In genomic region chr10:105571019-105571418, GRCm38 (mm10) we compare ENCODE assay signal across 11 mouse cellular contexts. TPM values are rescaled to one million over a fixed set of nuclear protein-coding genes. Genes with fewer than 3 reads are reported as not detected.
A peak's percentile ranks its signal among the peaks of the same experiment; 100 is the strongest.
DNase-seq lines count a peak whose midpoint lies in the region; ATAC-seq and TF ChIP-seq lines count a peak whose summit lies in the region.
"Had no signal": no experiment of that assay in that cellular context is flagged by ENCODE, and none has a peak within 500 bp of the region (broad histone marks: within the 10 kb centered on the region; RNA-seq: fewer than 3 reads in every experiment).

No protein-coding gene starts in this region.

- TF ChIP-seq POLR2A in limb, embryonic 14.5 days (IDR thresholded peaks at IDR 0.05; ENCODE audit: borderline replicate concordance, extremely low read depth, insufficient read depth, insufficient read length): no peak

- no peak overlapping the region for H3K27ac ChIP-seq in forebrain, embryonic 13.5 days
- no peak overlapping the region for H3K27ac ChIP-seq in forebrain, embryonic 10.5 days
- H3K27ac ChIP-seq in neural tube, embryonic 12.5 days: no peak overlapping the region
- H3K27ac ChIP-seq in limb, embryonic 14.5 days (replicated peaks; ENCODE audit: low read depth, low read length): no peak overlapping the region
- H3K27ac ChIP-seq in stomach, embryonic 15.5 days: no peak overlapping the region

- peaks cover 28% of the 10 kb centered on the region for H3K27me3 ChIP-seq in forebrain, embryonic 13.5 days
- peaks cover 37% of the 10 kb centered on the region for H3K27me3 ChIP-seq in forebrain, embryonic 10.5 days (ENCODE audit: poor library complexity, severe bottlenecking)
- H3K27me3 ChIP-seq in neural tube, embryonic 12.5 days (replicated peaks): no peaks in the 10 kb centered on the region
- H3K27me3 ChIP-seq in limb, embryonic 14.5 days (ENCODE audit: control insufficient read depth, insufficient read depth, low read length): no peaks in the 10 kb centered on the region
- H3K27me3 ChIP-seq in stomach, embryonic 15.5 days (replicated peaks): no peaks in the 10 kb centered on the region

- H3K4me2 ChIP-seq in forebrain, embryonic 13.5 days: peak overlapping the region; percentile 89
- peak overlapping the region; percentile 92 for H3K4me2 ChIP-seq in neural tube, embryonic 12.5 days (replicated peaks)
- H3K4me2 ChIP-seq in limb, embryonic 14.5 days (replicated peaks; ENCODE audit: low read depth, low read length, severe bottlenecking): peak overlapping the region; percentile 78
- no peak overlapping the region for H3K4me2 ChIP-seq in stomach, embryonic 15.5 days

- H3K9ac ChIP-seq in forebrain, embryonic 13.5 days: no peak overlapping the region
- H3K9ac ChIP-seq in neural tube, embryonic 12.5 days: no peak overlapping the region
- H3K9ac ChIP-seq in limb, embryonic 14.5 days (ENCODE audit: low read depth, low read length, severe bottlenecking): no peak overlapping the region
- H3K9ac ChIP-seq in stomach, embryonic 15.5 days: no peak overlapping the region
- H3K9ac ChIP-seq: liver, postnatal 0 days had no signal

- H3K4me3 ChIP-seq in forebrain, embryonic 13.5 days: no peak overlapping the region
- no peak overlapping the region for H3K4me3 ChIP-seq in forebrain, embryonic 10.5 days
- no peak overlapping the region for H3K4me3 ChIP-seq in neural tube, embryonic 12.5 days
- H3K4me3 ChIP-seq in limb, embryonic 14.5 days (replicated peaks; ENCODE audit: low read length): peak overlapping the region; percentile 52
- 0 out of 2 replicates have a peak overlapping the region, but pooled peaks have one; percentile 2 for H3K4me3 ChIP-seq in stomach, embryonic 15.5 days (replicated peaks)

- H3K36me3 ChIP-seq in forebrain, embryonic 13.5 days (ENCODE audit: poor library complexity, severe bottlenecking): no peaks in the 10 kb centered on the region
- H3K36me3 ChIP-seq in forebrain, embryonic 10.5 days (replicated peaks): no peaks in the 10 kb centered on the region
- H3K36me3 ChIP-seq in neural tube, embryonic 12.5 days: no peaks in the 10 kb centered on the region
- H3K36me3 ChIP-seq in limb, embryonic 14.5 days (ENCODE audit: control insufficient read depth, insufficient read depth, low read length): no peaks in the 10 kb centered on the region
- H3K36me3 ChIP-seq in stomach, embryonic 15.5 days: no peaks in the 10 kb centered on the region

- no peak for DNase-seq in forebrain, embryonic 10.5 days (ENCODE audit: extremely low spot score, low spot score)
- no peak for DNase-seq in neural tube, embryonic 10.5 days (ENCODE audit: extremely low spot score, low spot score)
- no peak for DNase-seq in limb, embryonic 14.5 days (ENCODE audit: low spot score)
- DNase-seq in gastrocnemius, adult 8-10 months (ENCODE audit: low spot score in 2 of 2): no peak
- DNase-seq in thymus, postnatal 10 days (ENCODE audit: low spot score in 2 of 2): no peak
- DNase-seq: kidney, postnatal 14 days; liver, postnatal 0 days; thymus, postnatal 36 days had no signal

- H3K4me1 ChIP-seq in forebrain, embryonic 13.5 days: peaks cover 19% of the 10 kb centered on the region
- H3K4me1 ChIP-seq in forebrain, embryonic 10.5 days: peaks cover 29% of the 10 kb centered on the region
- H3K4me1 ChIP-seq in neural tube, embryonic 12.5 days: peaks cover 13% of the 10 kb centered on the region; the same call in 1 of the 2 replicates
- H3K4me1 ChIP-seq in limb, embryonic 14.5 days (ENCODE audit: control insufficient read depth, insufficient read depth, low read length): peaks cover 11% of the 10 kb centered on the region; the same call in 1 of the 2 replicates
- H3K4me1 ChIP-seq in stomach, embryonic 15.5 days: 0 out of 2 replicates have a peak, but pooled peaks cover 2% of the 10 kb centered on the region

- no peaks in the 10 kb centered on the region for H3K9me3 ChIP-seq in forebrain, embryonic 13.5 days (replicated peaks)
- H3K9me3 ChIP-seq in forebrain, embryonic 10.5 days: no peaks in the 10 kb centered on the region
- H3K9me3 ChIP-seq in neural tube, embryonic 12.5 days: no peaks in the 10 kb centered on the region
- no peaks in the 10 kb centered on the region for H3K9me3 ChIP-seq in limb, embryonic 14.5 days (ENCODE audit: control insufficient read depth, low read length)
- H3K9me3 ChIP-seq in stomach, embryonic 15.5 days: no peaks in the 10 kb centered on the region

- WGBS in forebrain, embryonic 13.5 days: 74% methylated on average over 8 of the region's 8 CpGs
- WGBS in forebrain, embryonic 10.5 days: 87% methylated on average over 8 of the region's 8 CpGs
- WGBS in neural tube, embryonic 12.5 days: 79% methylated on average over 8 of the region's 8 CpGs
- WGBS in limb, embryonic 14.5 days: 74% methylated on average over 8 of the region's 8 CpGs
- 82% methylated on average over 8 of the region's 8 CpGs for WGBS in stomach, embryonic 15.5 days

- ATAC-seq in forebrain, embryonic 13.5 days: no peak
- ATAC-seq in neural tube, embryonic 12.5 days (ENCODE audit: low FRiP score, low read depth): no peak
- ATAC-seq in limb, embryonic 14.5 days (ENCODE audit: low FRiP score, low read depth): no peak
- ATAC-seq in stomach, embryonic 15.5 days (ENCODE audit: insufficient read depth, low FRiP score, low read depth): no peak
- ATAC-seq: liver, postnatal 0 days had no signal

RNA-seq across cellular contexts. Expression of gene Tmtc2, which starts 3.2 kb away (rescaled TPM):
- polyA plus RNA-seq in forebrain, embryonic 13.5 days (2015; fragmentation: Nextera tagmentation; extraction: Ambion mirVana): 5.7 and 6.9 TPM in 2 replicates
- polyA plus RNA-seq in forebrain, embryonic 10.5 days (2016; fragmentation: Nextera tagmentation; extraction: Ambion mirVana): 4.2 and 4.8 TPM in 2 replicates
- 16.2 TPM in 2 replicates for polyA plus RNA-seq in neural tube, embryonic 12.5 days (2016; fragmentation: Nextera tagmentation; extraction: Ambion mirVana)
- polyA plus RNA-seq in limb, embryonic 14.5 days (2012; rRNA removed): 25.0 and 28.5 TPM in 2 replicates
- polyA plus RNA-seq in limb, embryonic 14.5 days (2014; fragmentation: Nextera tagmentation; extraction: Ambion mirVana): 16.5 and 19.4 TPM in 2 replicates
- 12.2 and 14.1 TPM in 2 replicates for polyA plus RNA-seq in stomach, embryonic 15.5 days (2015; fragmentation: Nextera tagmentation; extraction: Ambion mirVana)
- 1 to 10 TPM in 1 of 4 experiments, under 1 TPM in 3; 0.77 to 1.2 (median 0.95) TPM for total RNA-seq in gastrocnemius, adult 8-10 months (2022)

Comparison
In these comparisons a context has a peak if more than half of its experiments do, and no peak if none do; other contexts are left out.
1. H3K4me3 ChIP-seq: peak in limb, embryonic 14.5 days (single experiment) and stomach, embryonic 15.5 days (single experiment); none in forebrain, embryonic 13.5 days (single experiment), forebrain, embryonic 10.5 days (single experiment) and neural tube, embryonic 12.5 days (single experiment).